Mouse (Mus musculus) stomach, embryonic 14.5 days (tissue): Measurements from ENCODE around the gene Sertad2. TPM values are rescaled to one million over a fixed set of nuclear protein-coding genes. Genes with fewer than 3 reads are reported as not detected.
A peak's percentile ranks its signal among the peaks of the same experiment; 100 is the strongest.

ENCODE experiments used
- ATAC-seq: fragments of 200-750 bp; cut with Nextera tagmentation; 2 replicates; pipeline ENCODE4 v1.8.0; 2017; ENCODE audit warnings: low read depth, moderate TSS enrichment; ENCODE audit not compliant: insufficient number of reproducible peaks, insufficient read depth, low FRiP score
- H3K27ac ChIP-seq: fragments of 300-500 bp; sonication (generic); 2 replicates; pipeline ENCODE4 v1.5.1; 2014; ENCODE audit warnings: mild to moderate bottlenecking, low read length, moderate library complexity, mixed read lengths
- H3K27me3 ChIP-seq: fragments of 300-500 bp; sonication (generic); 2 replicates; pipeline ENCODE4 v1.6.1; 2014; ENCODE audit warnings: low read length, control low read depth, mixed read lengths; ENCODE audit not compliant: control insufficient read depth, insufficient read depth
- H3K36me3 ChIP-seq: fragments of 300-500 bp; sonication (generic); 2 replicates; pipeline ENCODE4 v1.6.1; 2014; ENCODE audit warnings: mild to moderate bottlenecking, control low read depth, low read length, moderate library complexity, mixed read lengths; ENCODE audit not compliant: control insufficient read depth, insufficient read depth
- H3K4me1 ChIP-seq: fragments of 300-500 bp; sonication (generic); 2 replicates; pipeline ENCODE4 v1.6.1; 2014; ENCODE audit warnings: low read length, control low read depth, mixed read lengths; ENCODE audit not compliant: control insufficient read depth, insufficient read depth
- H3K4me2 ChIP-seq: fragments of 300-500 bp; sonication (generic); replicated peaks from 2 replicates; pipeline ENCODE4 v1.6.1; 2014; ENCODE audit warnings: low read depth, low read length, control low read depth
- H3K4me3 ChIP-seq: fragments of 300-500 bp; sonication (generic); 2 replicates; pipeline ENCODE4 v1.5.1; 2014; ENCODE audit warnings: low read depth, low read length, control low read depth
- H3K9ac ChIP-seq: fragments of 300-500 bp; sonication (generic); replicated peaks from 2 replicates; pipeline ENCODE4 v1.6.1; 2014; ENCODE audit warnings: low read depth, mild to moderate bottlenecking, control low read depth, low read length, moderate library complexity, mixed read lengths
- H3K9me3 ChIP-seq: fragments of 300-500 bp; sonication (generic); 2 replicates; pipeline ENCODE4 v1.6.1; 2016; ENCODE audit warnings: low read depth, low read length, control low read depth; ENCODE audit not compliant: control insufficient read depth
- WGBS: fragments of 180-500 bp; shearing (Covaris S2); extraction: QIAGEN DNeasy Blood & Tissue Kit; methylation state at CpG from one replicate; pipeline ENCODE4 v1.1.7; 2014; 5-methylcytosine and 5-hydroxymethylcytosine counted together
- polyA plus RNA-seq: library from polyadenylated mRNA; unstranded; fragments of >200 nt; fragmentation: Nextera tagmentation; extraction: Ambion mirVana; gene quantifications from 2 replicates; pipeline ENCODE4 v1.2.1, GENCODE M21; 2014

The Sertad2 gene
- polyA plus RNA-seq, 1 experiment from 2014 or later = 32.6 TPM

- H3K36me3 ChIP-seq = no peaks in the 10 kb centered on the region
- no peak overlapping the region for H3K27ac ChIP-seq
- H3K4me1 ChIP-seq = peaks cover 31% of the 10 kb centered on the region
- no peaks in the 10 kb centered on the region for H3K27me3 ChIP-seq
- H3K4me2 ChIP-seq = no peak overlapping the region
- H3K9ac ChIP-seq = no peak overlapping the region
- 22% methylated on average over 3 of the region's 3 CpGs for WGBS
- no peak overlapping the region for H3K4me3 ChIP-seq
- ATAC-seq = no peak
- no peaks in the 10 kb centered on the region for H3K9me3 ChIP-seq
Observed at GRCm38 (mm10) chr11:20638841-20639240, 95.8 kb downstream of the Sertad2 start.

- H3K27ac ChIP-seq = peak overlapping the region; percentile 52; the same call in 1 of the 2 replicates
- peaks cover 24% of the 10 kb centered on the region for H3K4me1 ChIP-seq
- no peaks in the 10 kb centered on the region for H3K27me3 ChIP-seq
- H3K9ac ChIP-seq = peak overlapping the region; percentile 25; the same call in 1 of the 2 replicates
- H3K36me3 ChIP-seq = no peaks in the 10 kb centered on the region
- H3K4me2 ChIP-seq = peak overlapping the region; percentile 30
- H3K4me3 ChIP-seq = 0 out of 2 replicates have a peak overlapping the region, but pooled peaks have one; percentile 3
- ATAC-seq = peak; percentile 87
- no peaks in the 10 kb centered on the region for H3K9me3 ChIP-seq
- WGBS = 3% methylated on average over 11 of the region's 11 CpGs
Observed at GRCm38 (mm10) chr11:20639918-20640447, 96.9 kb downstream of the Sertad2 start.

GRCm38 (mm10) chr11:20642321-20642720 is 99.3 kb downstream of the Sertad2 start:
- H3K9ac ChIP-seq = no peak overlapping the region
- no peaks in the 10 kb centered on the region for H3K36me3 ChIP-seq
- 72% methylated on average over 5 of the region's 5 CpGs for WGBS
- H3K27me3 ChIP-seq = no peaks in the 10 kb centered on the region
- H3K9me3 ChIP-seq = no peaks in the 10 kb centered on the region
- no peak overlapping the region for H3K27ac ChIP-seq
- no peak for ATAC-seq
- H3K4me3 ChIP-seq = no peak overlapping the region
- H3K4me2 ChIP-seq = no peak overlapping the region
- H3K4me1 ChIP-seq = peaks cover 32% of the 10 kb centered on the region

GRCm38 (mm10) chr11:20643161-20643560 is 100.1 kb downstream of the Sertad2 start:
- Histone ChIP-seq H3K4me1 (peaks cover 40% of the 10 kb centered on the region), H3K4me2 (no peak overlapping the region), H3K9ac (no peak overlapping the region), H3K27ac (no peak overlapping the region), H3K9me3 (no peaks in the 10 kb centered on the region), H3K4me3 (no peak overlapping the region), H3K36me3 (peaks cover 1% of the 10 kb centered on the region), H3K27me3 (no peaks in the 10 kb centered on the region)
- no peak for ATAC-seq
- WGBS = 71% methylated on average over 5 of the region's 5 CpGs

- WGBS = 74% methylated on average over 1 of the region's 1 CpGs
- ATAC-seq = no peak
- H3K4me1 ChIP-seq = peaks cover 43% of the 10 kb centered on the region
- no peaks in the 10 kb centered on the region for H3K9me3 ChIP-seq
- no peaks in the 10 kb centered on the region for H3K27me3 ChIP-seq
- H3K4me2 ChIP-seq = no peak overlapping the region
- H3K36me3 ChIP-seq = peaks cover 9% of the 10 kb centered on the region
- no peak overlapping the region for H3K9ac ChIP-seq
- no peak overlapping the region for H3K4me3 ChIP-seq
- H3K27ac ChIP-seq = no peak overlapping the region
Observed at GRCm38 (mm10) chr11:20644166-20644565, 101.1 kb downstream of the Sertad2 start.

- H3K27me3 ChIP-seq = no peaks in the 10 kb centered on the region
- H3K9me3 ChIP-seq = no peaks in the 10 kb centered on the region
- 53% methylated on average over 6 of the region's 6 CpGs for WGBS
- no peak overlapping the region for H3K4me2 ChIP-seq
- no peak overlapping the region for H3K9ac ChIP-seq
- no peak for ATAC-seq
- H3K4me3 ChIP-seq = no peak overlapping the region
- peaks cover 9% of the 10 kb centered on the region for H3K36me3 ChIP-seq
- peak overlapping the region; percentile 21; the same call in 1 of the 2 replicates for H3K27ac ChIP-seq
- peaks cover 36% of the 10 kb centered on the region for H3K4me1 ChIP-seq
Observed at GRCm38 (mm10) chr11:20644872-20645271, 101.8 kb downstream of the Sertad2 start.

GRCm38 (mm10) chr11:20645521-20645920 is 102.5 kb downstream of the Sertad2 start:
- H3K4me1 ChIP-seq = peaks cover 30% of the 10 kb centered on the region
- no peak overlapping the region for H3K9ac ChIP-seq
- H3K36me3 ChIP-seq = peaks cover 9% of the 10 kb centered on the region
- no peak overlapping the region for H3K4me2 ChIP-seq
- whole genome bisulfite sequencing = 76% methylated on average over 3 of the region's 3 CpGs
- no peak overlapping the region for H3K27ac ChIP-seq
- no peaks in the 10 kb centered on the region for H3K27me3 ChIP-seq
- H3K4me3 ChIP-seq = no peak overlapping the region
- H3K9me3 ChIP-seq = no peaks in the 10 kb centered on the region
- ATAC-seq = no peak

GRCm38 (mm10) chr11:20646142-20646541 is 103.1 kb downstream of the Sertad2 start:
- ATAC-seq = no peak
- H3K9ac ChIP-seq = no peak overlapping the region
- no peak overlapping the region for H3K4me2 ChIP-seq
- WGBS = 59% methylated on average over 6 of the region's 6 CpGs
- H3K9me3 ChIP-seq = no peaks in the 10 kb centered on the region
- H3K4me1 ChIP-seq = peaks cover 31% of the 10 kb centered on the region
- no peaks in the 10 kb centered on the region for H3K27me3 ChIP-seq
- no peak overlapping the region for H3K4me3 ChIP-seq
- peaks cover 9% of the 10 kb centered on the region for H3K36me3 ChIP-seq
- no peak overlapping the region for H3K27ac ChIP-seq
